Mouse (Mus musculus) limb, embryonic 12.5 days (tissue): ENCODE measurements around the gene Rasa4. TPM values are rescaled to one million over a fixed set of nuclear protein-coding genes. Genes with fewer than 3 reads are reported as not detected.

Source experiments
- ATAC-seq: fragments of 200-750 bp; cut with Nextera tagmentation; 2 replicates; pipeline ENCODE4 v1.8.0; 2017; ENCODE audit warnings: low read depth, moderate TSS enrichment; ENCODE audit not compliant: insufficient number of reproducible peaks, insufficient read depth, low FRiP score, low TSS enrichment
- H3K27ac ChIP-seq: fragments of 300-500 bp; sonication (generic); 2 replicates; pipeline ENCODE4 v1.5.1; 2016; ENCODE audit warnings: mild to moderate bottlenecking, moderate library complexity
- H3K27me3 ChIP-seq: fragments of 300-500 bp; sonication (generic); 2 replicates; pipeline ENCODE4 v1.6.1; 2016; ENCODE audit warnings: mild to moderate bottlenecking, moderate library complexity
- H3K36me3 ChIP-seq: fragments of 300-500 bp; sonication (generic); 2 replicates; pipeline ENCODE4 v1.6.1; 2016; ENCODE audit warnings: mild to moderate bottlenecking, moderate library complexity
- H3K4me1 ChIP-seq: fragments of 300-500 bp; sonication (generic); replicated peaks from 2 replicates; pipeline ENCODE4 v1.6.1; 2016
- H3K4me2 ChIP-seq: fragments of 300-500 bp; sonication (generic); 2 replicates; pipeline ENCODE4 v1.6.1; 2016; ENCODE audit warnings: mild to moderate bottlenecking, moderate library complexity
- H3K4me3 ChIP-seq: fragments of 300-500 bp; sonication (generic); replicated peaks from 2 replicates; pipeline ENCODE4 v1.5.1; 2016; ENCODE audit warnings: mild to moderate bottlenecking
- H3K9ac ChIP-seq: fragments of 300-500 bp; sonication (generic); replicated peaks from 2 replicates; pipeline ENCODE4 v1.6.1; 2016; ENCODE audit warnings: mild to moderate bottlenecking, moderate library complexity
- H3K9me3 ChIP-seq: fragments of 300-500 bp; sonication (generic); 2 replicates; pipeline ENCODE4 v1.6.1; 2016; ENCODE audit warnings: mild to moderate bottlenecking, moderate library complexity
- WGBS: fragments of 180-500 bp; shearing (Covaris S2); methylation state at CpG from one replicate; pipeline ENCODE4 v1.1.7; 2016; 5-methylcytosine and 5-hydroxymethylcytosine counted together
- polyA plus RNA-seq: library from polyadenylated mRNA; unstranded; fragments of >200 nt; fragmentation: Nextera tagmentation; extraction: Ambion mirVana; gene quantifications from 2 replicates; pipeline ENCODE4 v1.2.1, GENCODE M21; 2016

The Rasa4 gene
- polyA plus RNA-seq, 1 experiment from 2014 or later = 9.2 TPM

- Histone ChIP-seq H3K27ac (no peak overlapping the region), H3K4me2 (no peak overlapping the region), H3K4me1 (0 out of 2 replicates have a peak, but pooled peaks cover 5% of the 10 kb centered on the region), H3K27me3 (peaks cover 10% of the 10 kb centered on the region), H3K9me3 (peaks cover 5% of the 10 kb centered on the region; the same call in 1 of the 2 replicates), H3K9ac (no peak overlapping the region), H3K36me3 (no peaks in the 10 kb centered on the region), H3K4me3 (no peak overlapping the region)
- no peak for ATAC-seq
- 63% methylated on average over 2 of the region's 2 CpGs for WGBS
Measured at GRCm38 (mm10) chr5:136069411-136069810, 14.3 kb upstream of the Rasa4 start.

GRCm38 (mm10) chr5:136073051-136073450 lies 10.7 kb upstream of the Rasa4 start:
- Histone ChIP-seq H3K4me3 (no peak overlapping the region), H3K9ac (no peak overlapping the region), H3K27me3 (0 out of 2 replicates have a peak, but pooled peaks cover 5% of the 10 kb centered on the region), H3K4me1 (0 out of 2 replicates have a peak, but pooled peaks cover 9% of the 10 kb centered on the region), H3K27ac (no peak overlapping the region), H3K36me3 (no peaks in the 10 kb centered on the region), H3K9me3 (0 out of 2 replicates have a peak, but pooled peaks cover 3% of the 10 kb centered on the region), H3K4me2 (no peak overlapping the region)
- 65% methylated on average over 6 of the region's 6 CpGs for WGBS
- ATAC-seq = no peak

- 0 out of 2 replicates have a peak, but pooled peaks cover 9% of the 10 kb centered on the region for H3K4me1 ChIP-seq
- H3K9ac ChIP-seq = no peak overlapping the region
- H3K36me3 ChIP-seq = no peaks in the 10 kb centered on the region
- no peak overlapping the region for H3K4me2 ChIP-seq
- no peak overlapping the region for H3K27ac ChIP-seq
- H3K27me3 ChIP-seq = 0 out of 2 replicates have a peak, but pooled peaks cover 5% of the 10 kb centered on the region
- 0 out of 2 replicates have a peak, but pooled peaks cover 3% of the 10 kb centered on the region for H3K9me3 ChIP-seq
- 65% methylated on average over 11 of the region's 11 CpGs for WGBS
- ATAC-seq = no peak
- H3K4me3 ChIP-seq = no peak overlapping the region
Measured at GRCm38 (mm10) chr5:136073526-136073925, 10.2 kb upstream of the Rasa4 start.

- Histone ChIP-seq H3K9ac (no peak overlapping the region), H3K36me3 (no peaks in the 10 kb centered on the region), H3K27ac (no peak overlapping the region), H3K4me1 (0 out of 2 replicates have a peak, but pooled peaks cover 9% of the 10 kb centered on the region), H3K27me3 (0 out of 2 replicates have a peak, but pooled peaks cover 3% of the 10 kb centered on the region), H3K4me3 (no peak overlapping the region), H3K4me2 (no peak overlapping the region), H3K9me3 (0 out of 2 replicates have a peak, but pooled peaks cover 3% of the 10 kb centered on the region)
- WGBS = 92% methylated on average over 5 of the region's 5 CpGs
- ATAC-seq = no peak
Measured at GRCm38 (mm10) chr5:136075076-136075475, 8.6 kb upstream of the Rasa4 start.

- Histone ChIP-seq H3K9ac (no peak overlapping the region), H3K27ac (no peak overlapping the region), H3K36me3 (no peaks in the 10 kb centered on the region), H3K9me3 (0 out of 2 replicates have a peak, but pooled peaks cover 3% of the 10 kb centered on the region), H3K4me2 (no peak overlapping the region), H3K4me1 (0 out of 2 replicates have a peak, but pooled peaks cover 9% of the 10 kb centered on the region), H3K4me3 (no peak overlapping the region), H3K27me3 (no peaks in the 10 kb centered on the region)
- no peak for ATAC-seq
- 52% methylated on average over 7 of the region's 7 CpGs for WGBS
Measured at GRCm38 (mm10) chr5:136076284-136076683, 7.4 kb upstream of the Rasa4 start.

- 84% methylated on average over 9 of the region's 9 CpGs for WGBS
- Histone ChIP-seq H3K27me3 (no peaks in the 10 kb centered on the region), H3K27ac (no peak overlapping the region)
Measured at GRCm38 (mm10) chr5:136077001-136077550, 6.6 kb upstream of the Rasa4 start.

GRCm38 (mm10) chr5:136078136-136078535 lies 5.6 kb upstream of the Rasa4 start:
- Histone ChIP-seq H3K9ac (no peak overlapping the region), H3K27ac (no peak overlapping the region), H3K27me3 (no peaks in the 10 kb centered on the region), H3K4me2 (no peak overlapping the region), H3K4me3 (no peak overlapping the region), H3K9me3 (no peaks in the 10 kb centered on the region), H3K4me1 (peaks cover 6% of the 10 kb centered on the region; the same call in 1 of the 2 replicates), H3K36me3 (no peaks in the 10 kb centered on the region)
- no peak for ATAC-seq
- WGBS = 94% methylated on average over 5 of the region's 5 CpGs

More at GRCm38 (mm10) chr5:136077001-136077550, 6.6 kb upstream of the Rasa4 start:
- Histone ChIP-seq H3K9me3 (0 out of 2 replicates have a peak, but pooled peaks cover 1% of the 10 kb centered on the region), H3K4me1 (0 out of 2 replicates have a peak, but pooled peaks cover 9% of the 10 kb centered on the region), H3K4me2 (no peak overlapping the region), H3K4me3 (no peak overlapping the region), H3K36me3 (no peaks in the 10 kb centered on the region), H3K9ac (no peak overlapping the region)
- ATAC-seq = no peak

GRCm38 (mm10) chr5:136082345-136082744 lies 1.4 kb upstream of the Rasa4 start:
- H3K4me2 ChIP-seq = no peak overlapping the region
- WGBS = 73% methylated on average over 4 of the region's 4 CpGs
- H3K36me3 ChIP-seq = no peaks in the 10 kb centered on the region; the same call in 1 of the 2 replicates
- H3K4me1 ChIP-seq = peaks cover 23% of the 10 kb centered on the region
- peaks cover 32% of the 10 kb centered on the region for H3K27me3 ChIP-seq
- H3K9ac ChIP-seq = no peak overlapping the region
- no peaks in the 10 kb centered on the region for H3K9me3 ChIP-seq
- no peak overlapping the region for H3K4me3 ChIP-seq
- no peak overlapping the region for H3K27ac ChIP-seq
- ATAC-seq = no peak

- Histone ChIP-seq H3K27me3 (peaks cover 43% of the 10 kb centered on the region), H3K4me1 (peaks cover 23% of the 10 kb centered on the region), H3K36me3 (no peaks in the 10 kb centered on the region; the same call in 1 of the 2 replicates), H3K9ac (peak overlapping the region; percentile 60), H3K9me3 (no peaks in the 10 kb centered on the region), H3K4me3 (peak overlapping the region; percentile 58), H3K4me2 (peak overlapping the region; percentile 90), H3K27ac (no peak overlapping the region)
- WGBS = 2% methylated on average over 23 of the region's 23 CpGs
- ATAC-seq = peak; percentile 64
Measured at GRCm38 (mm10) chr5:136084144-136084881, 597 bp downstream of the Rasa4 start.

GRCm38 (mm10) chr5:136084891-136085651 lies 1.4 kb downstream of the Rasa4 start:
- no peak for ATAC-seq
- WGBS = 4% methylated on average over 21 of the region's 21 CpGs
- H3K4me3 ChIP-seq = peak overlapping the region; percentile 58
- no peaks in the 10 kb centered on the region for H3K9me3 ChIP-seq
- H3K36me3 ChIP-seq = no peaks in the 10 kb centered on the region; the same call in 1 of the 2 replicates
- H3K27me3 ChIP-seq = peaks cover 46% of the 10 kb centered on the region
- peak overlapping the region; percentile 17; the same call in 1 of the 2 replicates for H3K27ac ChIP-seq
- H3K4me1 ChIP-seq = peaks cover 23% of the 10 kb centered on the region
- peak overlapping the region; percentile 90 for H3K4me2 ChIP-seq
- peak overlapping the region; percentile 23; the same call in 1 of the 2 replicates for H3K9ac ChIP-seq
